Mouse (Mus musculus) stomach, embryonic 14.5 days (tissue): Measurements from ENCODE around the gene Numbl. TPM values are rescaled to one million over a fixed set of nuclear protein-coding genes. Genes with fewer than 3 reads are reported as not detected.
A peak's percentile ranks its signal among the peaks of the same experiment; 100 is the strongest.

ENCODE experiments used
- ATAC-seq: fragments of 200-750 bp; cut with Nextera tagmentation; 2 replicates; pipeline ENCODE4 v1.8.0; 2017; ENCODE audit warnings: low read depth, moderate TSS enrichment; ENCODE audit not compliant: insufficient number of reproducible peaks, insufficient read depth, low FRiP score
- H3K27ac ChIP-seq: fragments of 300-500 bp; sonication (generic); 2 replicates; pipeline ENCODE4 v1.5.1; 2014; ENCODE audit warnings: mild to moderate bottlenecking, low read length, moderate library complexity, mixed read lengths
- H3K27me3 ChIP-seq: fragments of 300-500 bp; sonication (generic); 2 replicates; pipeline ENCODE4 v1.6.1; 2014; ENCODE audit warnings: low read length, control low read depth, mixed read lengths; ENCODE audit not compliant: control insufficient read depth, insufficient read depth
- H3K36me3 ChIP-seq: fragments of 300-500 bp; sonication (generic); 2 replicates; pipeline ENCODE4 v1.6.1; 2014; ENCODE audit warnings: mild to moderate bottlenecking, control low read depth, low read length, moderate library complexity, mixed read lengths; ENCODE audit not compliant: control insufficient read depth, insufficient read depth
- H3K4me1 ChIP-seq: fragments of 300-500 bp; sonication (generic); 2 replicates; pipeline ENCODE4 v1.6.1; 2014; ENCODE audit warnings: low read length, control low read depth, mixed read lengths; ENCODE audit not compliant: control insufficient read depth, insufficient read depth
- H3K4me2 ChIP-seq: fragments of 300-500 bp; sonication (generic); replicated peaks from 2 replicates; pipeline ENCODE4 v1.6.1; 2014; ENCODE audit warnings: low read depth, low read length, control low read depth
- H3K4me3 ChIP-seq: fragments of 300-500 bp; sonication (generic); 2 replicates; pipeline ENCODE4 v1.5.1; 2014; ENCODE audit warnings: low read depth, low read length, control low read depth
- H3K9ac ChIP-seq: fragments of 300-500 bp; sonication (generic); replicated peaks from 2 replicates; pipeline ENCODE4 v1.6.1; 2014; ENCODE audit warnings: low read depth, mild to moderate bottlenecking, control low read depth, low read length, moderate library complexity, mixed read lengths
- H3K9me3 ChIP-seq: fragments of 300-500 bp; sonication (generic); 2 replicates; pipeline ENCODE4 v1.6.1; 2016; ENCODE audit warnings: low read depth, low read length, control low read depth; ENCODE audit not compliant: control insufficient read depth
- WGBS: fragments of 180-500 bp; shearing (Covaris S2); extraction: QIAGEN DNeasy Blood & Tissue Kit; methylation state at CpG from one replicate; pipeline ENCODE4 v1.1.7; 2014; 5-methylcytosine and 5-hydroxymethylcytosine counted together
- polyA plus RNA-seq: library from polyadenylated mRNA; unstranded; fragments of >200 nt; fragmentation: Nextera tagmentation; extraction: Ambion mirVana; gene quantifications from 2 replicates; pipeline ENCODE4 v1.2.1, GENCODE M21; 2014

Gene Numbl
- polyA plus RNA-seq, 1 experiment from 2014 or later = 15.0 TPM

GRCm38 (mm10) chr7:27271423-27271822 is 13.2 kb downstream of the Numbl start:
- H3K36me3 ChIP-seq = peaks cover 63% of the 10 kb centered on the region
- no peak overlapping the region for H3K4me3 ChIP-seq
- H3K4me2 ChIP-seq = no peak overlapping the region
- 84% methylated on average over 8 of the region's 8 CpGs for WGBS
- no peak overlapping the region for H3K9ac ChIP-seq
- H3K9me3 ChIP-seq = no peaks in the 10 kb centered on the region
- no peak overlapping the region for H3K27ac ChIP-seq
- no peak for ATAC-seq
- no peaks in the 10 kb centered on the region for H3K4me1 ChIP-seq
- H3K27me3 ChIP-seq = no peaks in the 10 kb centered on the region

- ATAC-seq = no peak
- H3K36me3 ChIP-seq = peaks cover 64% of the 10 kb centered on the region
- 59% methylated on average over 32 of the region's 32 CpGs for WGBS
These were observed 15.6 kb downstream of the Numbl start for GRCm38 (mm10) chr7:27273739-27274351.

GRCm38 (mm10) chr7:27274916-27275315 is 16.7 kb downstream of the Numbl start:
- ATAC-seq = no peak
- Histone ChIP-seq H3K36me3 (peaks cover 66% of the 10 kb centered on the region), H3K4me1 (no peaks in the 10 kb centered on the region), H3K9ac (no peak overlapping the region), H3K27me3 (no peaks in the 10 kb centered on the region), H3K4me2 (no peak overlapping the region), H3K4me3 (no peak overlapping the region), H3K9me3 (no peaks in the 10 kb centered on the region), H3K27ac (no peak overlapping the region)
- WGBS = 88% methylated on average over 4 of the region's 4 CpGs

More at GRCm38 (mm10) chr7:27273739-27274351, 15.6 kb downstream of the Numbl start:
- Histone ChIP-seq H3K9ac (no peak overlapping the region), H3K9me3 (no peaks in the 10 kb centered on the region), H3K27me3 (no peaks in the 10 kb centered on the region), H3K27ac (no peak overlapping the region), H3K4me3 (no peak overlapping the region), H3K4me2 (no peak overlapping the region), H3K4me1 (no peaks in the 10 kb centered on the region)

- no peaks in the 10 kb centered on the region for H3K27me3 ChIP-seq
- no peaks in the 10 kb centered on the region for H3K4me1 ChIP-seq
- no peak overlapping the region for H3K4me2 ChIP-seq
- no peak overlapping the region for H3K27ac ChIP-seq
- peaks cover 66% of the 10 kb centered on the region for H3K36me3 ChIP-seq
- WGBS = 57% methylated on average over 7 of the region's 7 CpGs
- H3K9me3 ChIP-seq = no peaks in the 10 kb centered on the region
- no peak overlapping the region for H3K9ac ChIP-seq
- no peak overlapping the region for H3K4me3 ChIP-seq
- ATAC-seq = no peak
These were observed 17.8 kb downstream of the Numbl start for GRCm38 (mm10) chr7:27276021-27276420.

- Histone ChIP-seq H3K27ac (no peak overlapping the region), H3K36me3 (peaks cover 59% of the 10 kb centered on the region), H3K27me3 (no peaks in the 10 kb centered on the region), H3K9me3 (no peaks in the 10 kb centered on the region), H3K9ac (no peak overlapping the region), H3K4me1 (no peaks in the 10 kb centered on the region), H3K4me3 (no peak overlapping the region), H3K4me2 (no peak overlapping the region)
- WGBS = 90% methylated on average over 3 of the region's 3 CpGs
- ATAC-seq = no peak
These were observed 19.0 kb downstream of the Numbl start for GRCm38 (mm10) chr7:27277191-27277590.

- no peaks in the 10 kb centered on the region for H3K9me3 ChIP-seq
- H3K4me2 ChIP-seq = no peak overlapping the region
- no peaks in the 10 kb centered on the region for H3K27me3 ChIP-seq
- ATAC-seq = no peak
- peaks cover 36% of the 10 kb centered on the region for H3K36me3 ChIP-seq
- H3K9ac ChIP-seq = no peak overlapping the region
- H3K27ac ChIP-seq = no peak overlapping the region
- 61% methylated on average over 13 of the region's 13 CpGs for WGBS
- no peaks in the 10 kb centered on the region for H3K4me1 ChIP-seq
- no peak overlapping the region for H3K4me3 ChIP-seq
These were observed 23.5 kb downstream of the Numbl start for GRCm38 (mm10) chr7:27281717-27282116.

- H3K27ac ChIP-seq = no peak overlapping the region
- no peak overlapping the region for H3K4me2 ChIP-seq
- ATAC-seq = no peak
- H3K27me3 ChIP-seq = no peaks in the 10 kb centered on the region
- no peak overlapping the region for H3K9ac ChIP-seq
- H3K9me3 ChIP-seq = no peaks in the 10 kb centered on the region
- H3K4me1 ChIP-seq = no peaks in the 10 kb centered on the region
- 49% methylated on average over 4 of the region's 4 CpGs for WGBS
- peaks cover 31% of the 10 kb centered on the region for H3K36me3 ChIP-seq
- no peak overlapping the region for H3K4me3 ChIP-seq
These were observed 24.0 kb downstream of the Numbl start for GRCm38 (mm10) chr7:27282225-27282624.

GRCm38 (mm10) chr7:27284865-27285697 is 26.8 kb downstream of the Numbl start:
- peak; percentile 47; the same call in 1 of the 2 replicates for ATAC-seq
- H3K36me3 ChIP-seq = peaks cover 8% of the 10 kb centered on the region
- 2% methylated on average over 28 of the region's 28 CpGs for WGBS
- H3K9ac ChIP-seq = no peak overlapping the region
- H3K27me3 ChIP-seq = no peaks in the 10 kb centered on the region
- no peak overlapping the region for H3K4me3 ChIP-seq
- peak overlapping the region; percentile 16; the same call in 1 of the 2 replicates for H3K4me2 ChIP-seq
- no peaks in the 10 kb centered on the region for H3K4me1 ChIP-seq
- no peak overlapping the region for H3K27ac ChIP-seq
- peaks cover 2% of the 10 kb centered on the region; the same call in 1 of the 2 replicates for H3K9me3 ChIP-seq
